In genomic region chr11:116822215-116822614, GRCm38 (mm10) we compare ENCODE assay signal across 19 mouse cellular contexts. TPM values are rescaled to one million over a fixed set of nuclear protein-coding genes. Genes with fewer than 3 reads are reported as not detected.
DNase-seq lines count a peak whose midpoint lies in the region; ATAC-seq and TF ChIP-seq lines count a peak whose summit lies in the region.
"Had no signal": no experiment of that assay in that cellular context is flagged by ENCODE, and none has a peak within 500 bp of the region (broad histone marks: within the 10 kb centered on the region; RNA-seq: fewer than 3 reads in every experiment).

No protein-coding gene starts in this region.

- H3K9me3 ChIP-seq in heart, embryonic 16.5 days (replicated peaks; ENCODE audit: control insufficient read depth, low read length): no peaks in the 10 kb centered on the region
- H3K9me3 ChIP-seq in neural tube, embryonic 13.5 days: no peaks in the 10 kb centered on the region
- H3K9me3 ChIP-seq in neural tube, embryonic 15.5 days (replicated peaks): no peaks in the 10 kb centered on the region
- H3K9me3 ChIP-seq: embryonic facial prominence, embryonic 12.5 days; limb, embryonic 15.5 days; liver, embryonic 15.5 days had no signal

- peak overlapping the region; percentile 43 for H3K27ac ChIP-seq in heart, adult 2 months
- H3K27ac ChIP-seq in heart, embryonic 16.5 days (ENCODE audit: low read length): peak overlapping the region; percentile 58
- H3K27ac ChIP-seq in neural tube, embryonic 13.5 days (replicated peaks): no peak overlapping the region
- no peak overlapping the region for H3K27ac ChIP-seq in neural tube, embryonic 15.5 days (replicated peaks)
- H3K27ac ChIP-seq: embryonic facial prominence, embryonic 12.5 days; limb, embryonic 15.5 days; liver, embryonic 15.5 days had no signal

- no peak for TF ChIP-seq POLR2A in heart, adult 2 months (IDR thresholded peaks at IDR 0.05; ENCODE audit: insufficient read depth, low read depth, low read length)

- no peak for TF ChIP-seq EP300 in heart, adult 2 months (IDR thresholded peaks at IDR 0.05; ENCODE audit: insufficient read depth, low read depth, low read length)

- peaks cover 29% of the 10 kb centered on the region for H3K4me1 ChIP-seq in heart, adult 2 months (ENCODE audit: control insufficient read depth, insufficient read depth, low read length)
- H3K4me1 ChIP-seq in heart, embryonic 16.5 days (ENCODE audit: control insufficient read depth, insufficient read depth, low read length): peaks cover 42% of the 10 kb centered on the region
- H3K4me1 ChIP-seq in neural tube, embryonic 13.5 days (replicated peaks): peaks cover 66% of the 10 kb centered on the region
- peaks cover 64% of the 10 kb centered on the region for H3K4me1 ChIP-seq in neural tube, embryonic 15.5 days

- no peaks in the 10 kb centered on the region for H3K36me3 ChIP-seq in heart, adult 2 months (ENCODE audit: control insufficient read depth, insufficient read depth, low read length)
- no peaks in the 10 kb centered on the region for H3K36me3 ChIP-seq in heart, embryonic 16.5 days (ENCODE audit: control insufficient read depth, insufficient read depth)
- no peaks in the 10 kb centered on the region for H3K36me3 ChIP-seq in neural tube, embryonic 13.5 days
- no peaks in the 10 kb centered on the region for H3K36me3 ChIP-seq in neural tube, embryonic 15.5 days
- H3K36me3 ChIP-seq: embryonic facial prominence, embryonic 12.5 days; limb, embryonic 15.5 days; liver, embryonic 15.5 days had no signal

- TF ChIP-seq CTCF in heart, adult 2 months (IDR thresholded peaks at IDR 0.05): no peak

- ATAC-seq in heart, embryonic 16.5 days (replicated peaks; ENCODE audit: extremely low read depth, insufficient read depth, low FRiP score): no peak
- no peak for ATAC-seq in neural tube, embryonic 13.5 days (ENCODE audit: low read depth)
- no peak for ATAC-seq in neural tube, embryonic 15.5 days (ENCODE audit: low FRiP score)
- ATAC-seq: forebrain, postnatal 0 days had no signal

- H3K4me2 ChIP-seq in heart, embryonic 16.5 days (ENCODE audit: low read depth, low read length): peak overlapping the region; percentile 4
- no peak overlapping the region for H3K4me2 ChIP-seq in neural tube, embryonic 13.5 days
- H3K4me2 ChIP-seq in neural tube, embryonic 15.5 days: no peak overlapping the region
- H3K4me2 ChIP-seq: embryonic facial prominence, embryonic 12.5 days; limb, embryonic 15.5 days; liver, embryonic 15.5 days had no signal

- no peak for DNase-seq in heart, adult 2 months
- DNase-seq in heart, adult 8-10 months (ENCODE audit: low spot score): no peak
- DNase-seq in heart, adult 11 months: no peak
- no peak for DNase-seq in adrenal gland, postnatal 10 days
- no peak for DNase-seq in c-Kit-positive CD71-positive TER-119-positive erythroid progenitor cells, embryonic 14.5 days (ENCODE audit: low spot score)
- DNase-seq: cerebellum, adult 9-11 months; forebrain, postnatal 0 days; kidney, adult 9 months; kidney, postnatal 25 days; lung, postnatal 14 days; thymus, postnatal 14 days had no signal

- WGBS in heart, adult 2 months: 42% methylated on average over 10 of the region's 10 CpGs
- 55% methylated on average over 10 of the region's 10 CpGs for WGBS in heart, embryonic 16.5 days
- WGBS in neural tube, embryonic 13.5 days: 74% methylated on average over 10 of the region's 10 CpGs
- WGBS in neural tube, embryonic 15.5 days: 71% methylated on average over 10 of the region's 10 CpGs

- H3K27me3 ChIP-seq in heart, adult 2 months (ENCODE audit: control insufficient read depth, insufficient read depth, low read length): no peaks in the 10 kb centered on the region
- no peaks in the 10 kb centered on the region for H3K27me3 ChIP-seq in heart, embryonic 16.5 days (ENCODE audit: control insufficient read depth, insufficient read depth, low read length)
- no peaks in the 10 kb centered on the region for H3K27me3 ChIP-seq in neural tube, embryonic 13.5 days
- H3K27me3 ChIP-seq in neural tube, embryonic 15.5 days (replicated peaks): no peaks in the 10 kb centered on the region
- H3K27me3 ChIP-seq: CH12.LX; embryonic facial prominence, embryonic 12.5 days; limb, embryonic 15.5 days had no signal

- H3K4me3 ChIP-seq in heart, adult 2 months: no peak overlapping the region
- H3K4me3 ChIP-seq in heart, embryonic 16.5 days (ENCODE audit: low read length): no peak overlapping the region
- H3K4me3 ChIP-seq in neural tube, embryonic 13.5 days: no peak overlapping the region
- H3K4me3 ChIP-seq in neural tube, embryonic 15.5 days (replicated peaks): no peak overlapping the region
- H3K4me3 ChIP-seq: embryonic facial prominence, embryonic 12.5 days; limb, embryonic 15.5 days; liver, embryonic 15.5 days had no signal

- H3K79me2 ChIP-seq in heart, adult 2 months (replicated peaks; ENCODE audit: control insufficient read depth, insufficient read depth, low read length): peaks cover 2% of the 10 kb centered on the region

- intact Hi-C loops in heart, adult 2 months (cut with DNase I): no loop called here

- no peak overlapping the region for H3K9ac ChIP-seq in heart, adult 2 months (ENCODE audit: low read depth, low read length)
- H3K9ac ChIP-seq in heart, embryonic 16.5 days (ENCODE audit: low read length): peak overlapping the region; percentile 27
- 0 out of 2 replicates have a peak overlapping the region, but pooled peaks have one; percentile 43 for H3K9ac ChIP-seq in neural tube, embryonic 13.5 days
- no peak overlapping the region for H3K9ac ChIP-seq in neural tube, embryonic 15.5 days (replicated peaks)
- H3K9ac ChIP-seq: embryonic facial prominence, embryonic 12.5 days; forebrain, postnatal 0 days; limb, embryonic 15.5 days; liver, embryonic 15.5 days had no signal

RNA-seq across cellular contexts. Expression of gene Mxra7, which starts 5.6 kb away (rescaled TPM):
- 10 to 100 TPM; 15.1 to 19.4 TPM for total RNA-seq in heart, adult 2 months (2021)
- 10.4 and 15.6 TPM in 2 replicates for polyA plus RNA-seq in heart, adult 2 months (2012; rRNA removed)
- 10 to 100 TPM; 14.2 to 20.8 (median 18.2) TPM for total RNA-seq in heart, adult 8-10 months (2022)
- 14.9 and 17.6 TPM in 2 replicates for polyA plus RNA-seq in heart, embryonic 16.5 days (2015; fragmentation: Nextera tagmentation; extraction: Ambion mirVana)
- 59.4 and 62.0 TPM in 2 replicates for polyA plus RNA-seq in neural tube, embryonic 13.5 days (2015; fragmentation: Nextera tagmentation; extraction: Ambion mirVana)
- 38.2 and 43.2 TPM in 2 replicates for polyA plus RNA-seq in neural tube, embryonic 15.5 days (2015; fragmentation: Nextera tagmentation; extraction: Ambion mirVana)
- total RNA-seq in adrenal gland, postnatal 10 days (2021): 10 to 100 TPM; 33.7 to 40.0 TPM
- total RNA-seq: CH12.LX; megakaryocyte-erythroid progenitor cell, adult 5-6 weeks had no signal

RNA-seq across cellular contexts. Expression of gene Mettl23, which starts 20.9 kb away (rescaled TPM):
- 10 to 100 TPM; 38.3 to 40.5 TPM for total RNA-seq in heart, adult 2 months (2021)
- polyA plus RNA-seq in heart, adult 2 months (2012; rRNA removed): 34.3 and 59.4 TPM in 2 replicates
- total RNA-seq in heart, adult 8-10 months (2022): 10 to 100 TPM; 36.9 to 38.6 (median 38.1) TPM
- 69.8 and 74.8 TPM in 2 replicates for polyA plus RNA-seq in heart, embryonic 16.5 days (2015; fragmentation: Nextera tagmentation; extraction: Ambion mirVana)
- polyA plus RNA-seq in neural tube, embryonic 13.5 days (2015; fragmentation: Nextera tagmentation; extraction: Ambion mirVana): 71.8 and 76.7 TPM in 2 replicates
- polyA plus RNA-seq in neural tube, embryonic 15.5 days (2015; fragmentation: Nextera tagmentation; extraction: Ambion mirVana): 64.7 and 66.7 TPM in 2 replicates
- total RNA-seq in adrenal gland, postnatal 10 days (2021): 10 to 100 TPM; 29.1 to 35.3 TPM

RNA-seq across cellular contexts. Expression of gene Jmjd6, which starts 21.0 kb away (rescaled TPM):
- 10 to 100 TPM; 34.1 to 37.4 TPM for total RNA-seq in heart, adult 2 months (2021)
- 14.6 and 20.9 TPM in 2 replicates for polyA plus RNA-seq in heart, adult 2 months (2012; rRNA removed)
- 10 to 100 TPM; 28.5 to 39.4 (median 35.9) TPM for total RNA-seq in heart, adult 8-10 months (2022)
- polyA plus RNA-seq in heart, embryonic 16.5 days (2015; fragmentation: Nextera tagmentation; extraction: Ambion mirVana): 72.8 and 73.3 TPM in 2 replicates
- polyA plus RNA-seq in neural tube, embryonic 13.5 days (2015; fragmentation: Nextera tagmentation; extraction: Ambion mirVana): 75.3 and 81.2 TPM in 2 replicates
- 63.2 and 68.6 TPM in 2 replicates for polyA plus RNA-seq in neural tube, embryonic 15.5 days (2015; fragmentation: Nextera tagmentation; extraction: Ambion mirVana)
- total RNA-seq in adrenal gland, postnatal 10 days (2021): 10 to 100 TPM; 36.0 to 38.4 TPM

RNA-seq across cellular contexts. Expression of gene Mfsd11, which starts 30.0 kb away (rescaled TPM):
- 10 to 100 TPM; 29.9 to 33.5 TPM for total RNA-seq in heart, adult 2 months (2021)
- polyA plus RNA-seq in heart, adult 2 months (2012; rRNA removed): 23.8 and 27.9 TPM in 2 replicates
- 10 to 100 TPM; 27.3 to 33.6 (median 29.7) TPM for total RNA-seq in heart, adult 8-10 months (2022)
- polyA plus RNA-seq in heart, embryonic 16.5 days (2015; fragmentation: Nextera tagmentation; extraction: Ambion mirVana): 30.5 and 39.0 TPM in 2 replicates
- polyA plus RNA-seq in neural tube, embryonic 13.5 days (2015; fragmentation: Nextera tagmentation; extraction: Ambion mirVana): 42.9 and 47.3 TPM in 2 replicates
- polyA plus RNA-seq in neural tube, embryonic 15.5 days (2015; fragmentation: Nextera tagmentation; extraction: Ambion mirVana): 43.5 and 51.6 TPM in 2 replicates
- 10 to 100 TPM; 26.8 to 44.4 TPM for total RNA-seq in adrenal gland, postnatal 10 days (2021)

RNA-seq across cellular contexts. Expression of gene Srsf2, which starts 30.7 kb away (rescaled TPM):
- total RNA-seq in heart, adult 2 months (2021): 100 to 1,000 TPM in 1 of 2 experiments, 10 to 100 TPM in 1; 91.4 to 104 TPM
- polyA plus RNA-seq in heart, adult 2 months (2012; rRNA removed): 158 and 165 TPM in 2 replicates
- total RNA-seq in heart, adult 8-10 months (2022): 100 to 1,000 TPM in 2 of 4 experiments, 10 to 100 TPM in 2; 85.5 to 126 (median 103) TPM
- 516 and 543 TPM in 2 replicates for polyA plus RNA-seq in heart, embryonic 16.5 days (2015; fragmentation: Nextera tagmentation; extraction: Ambion mirVana)
- polyA plus RNA-seq in neural tube, embryonic 13.5 days (2015; fragmentation: Nextera tagmentation; extraction: Ambion mirVana): 624 and 649 TPM in 2 replicates
- 514 and 555 TPM in 2 replicates for polyA plus RNA-seq in neural tube, embryonic 15.5 days (2015; fragmentation: Nextera tagmentation; extraction: Ambion mirVana)
- 100 to 1,000 TPM; 222 to 286 TPM for total RNA-seq in adrenal gland, postnatal 10 days (2021)

Comparison
In these comparisons a context has a peak if more than half of its experiments do, and no peak if none do; other contexts are left out.
1. H3K9ac ChIP-seq: peak in heart, embryonic 16.5 days (single experiment) and neural tube, embryonic 13.5 days (single experiment); none in heart, adult 2 months (single experiment) and neural tube, embryonic 15.5 days (single experiment).
2. H3K27ac ChIP-seq: peak in heart, adult 2 months (single experiment) and heart, embryonic 16.5 days (single experiment); none in neural tube, embryonic 13.5 days (single experiment) and neural tube, embryonic 15.5 days (single experiment).